Mouse (Mus musculus) cerebellum, adult 2 months (tissue): ENCODE results near the gene Uimc1. TPM values are rescaled to one million over a fixed set of nuclear protein-coding genes. Genes with fewer than 3 reads are reported as not detected.

Experiments
- DNase-seq, 2 experiments: peaks; one replicate each; pipeline ENCODE4 v3.0.0; 2021
- H3K27ac ChIP-seq: fragments of 200-500 bp; 2 replicates; pipeline ENCODE4 v1.5.1; 2012; ENCODE audit warnings: low read length, control low read depth, inconsistent platforms; ENCODE audit not compliant: insufficient read depth
- H3K27me3 ChIP-seq: fragments of 200-500 bp; 2 replicates; pipeline ENCODE4 v1.6.1; 2012; ENCODE audit warnings: inconsistent platforms, mild to moderate bottlenecking, low read length, moderate library complexity; ENCODE audit not compliant: control insufficient read depth, insufficient read depth
- H3K4me1 ChIP-seq: fragments of 200-500 bp; 2 replicates; pipeline ENCODE4 v1.6.1; 2011; ENCODE audit warnings: low read length; ENCODE audit not compliant: control insufficient read depth, insufficient read depth
- H3K4me3 ChIP-seq: fragments of 200-500 bp; replicated peaks from 2 replicates; pipeline ENCODE3; 2011; ENCODE audit warnings: mild to moderate bottlenecking, low read depth, low read length, control low read depth; ENCODE audit not compliant: insufficient read depth
- CTCF ChIP-seq: fragments of 200-500 bp; IDR thresholded peaks from 2 replicates; pipeline ENCODE4 v1.5.1; 2011; ENCODE audit warnings: low read depth, mild to moderate bottlenecking, control low read depth, low read length, moderate library complexity, borderline replicate concordance; ENCODE audit not compliant: insufficient read depth
- POLR2A ChIP-seq: fragments of 200-500 bp; IDR thresholded peaks from 2 replicates; pipeline ENCODE4 v1.6.1; 2011; ENCODE audit warnings: low read length, control low read depth, borderline replicate concordance; ENCODE audit not compliant: insufficient read depth
- WGBS: fragments of 180-500 bp; shearing (Covaris S2); methylation state at CpG from one replicate; pipeline ENCODE4 v1.1.7; 2018; 5-methylcytosine and 5-hydroxymethylcytosine counted together
- polyA plus RNA-seq: library from polyadenylated mRNA; depleted of rRNA; stranded (reverse); fragments of >200 nt; gene quantifications from 2 replicates; pipeline ENCODE4 v1.2.3, GENCODE M21; 2012

The Uimc1 gene
- polyA plus RNA-seq, 1 experiment = 24.0 TPM

DNA sequence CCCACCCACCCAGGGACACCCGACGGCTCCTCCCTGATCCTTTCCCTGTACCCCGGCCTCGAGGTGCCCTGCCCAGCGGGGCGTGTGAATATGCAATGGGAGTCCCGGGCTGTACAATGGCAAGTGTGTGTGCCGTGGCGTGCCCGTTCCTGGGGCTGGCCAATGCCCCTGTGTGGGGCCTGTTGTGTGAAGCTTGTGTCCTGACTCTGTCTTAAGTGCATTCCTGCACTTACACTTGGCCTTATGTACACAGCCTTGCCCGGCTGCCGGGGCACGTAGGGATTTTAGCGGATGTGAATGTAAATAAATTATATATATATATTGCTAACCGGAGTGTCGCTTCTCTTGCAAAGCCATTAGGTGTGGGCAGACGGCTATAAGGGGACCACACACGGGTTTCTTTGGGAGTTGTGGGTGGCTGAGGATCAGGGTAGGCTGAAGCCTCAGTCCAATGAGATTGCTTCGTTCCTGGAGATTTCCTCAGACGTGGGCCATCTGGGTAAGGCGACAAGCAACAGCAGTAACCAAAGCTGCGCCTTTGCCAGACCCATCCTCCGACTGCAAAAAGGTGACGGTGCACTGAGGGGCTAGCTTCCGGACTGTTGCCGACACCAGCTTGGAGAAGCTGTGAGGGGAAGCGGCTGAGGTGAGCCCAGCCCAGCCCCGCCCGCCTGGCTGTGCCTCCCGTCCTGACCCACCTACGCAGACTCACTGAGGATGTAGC lies 94.2 kb downstream of the Uimc1 start:
- no peak overlapping the region for H3K27ac ChIP-seq
- H3K4me3 ChIP-seq = no peak overlapping the region
- 67% methylated on average over 31 of the region's 31 CpGs for WGBS
- TF ChIP-seq POLR2A = no peak
- no peak for TF ChIP-seq CTCF
- peaks cover 9% of the 10 kb centered on the region; the same call in 1 of the 2 replicates for H3K4me1 ChIP-seq
- no peaks in the 10 kb centered on the region for H3K27me3 ChIP-seq
- DNase-seq = peak in 1 of 2 experiments; percentile 19

DNA sequence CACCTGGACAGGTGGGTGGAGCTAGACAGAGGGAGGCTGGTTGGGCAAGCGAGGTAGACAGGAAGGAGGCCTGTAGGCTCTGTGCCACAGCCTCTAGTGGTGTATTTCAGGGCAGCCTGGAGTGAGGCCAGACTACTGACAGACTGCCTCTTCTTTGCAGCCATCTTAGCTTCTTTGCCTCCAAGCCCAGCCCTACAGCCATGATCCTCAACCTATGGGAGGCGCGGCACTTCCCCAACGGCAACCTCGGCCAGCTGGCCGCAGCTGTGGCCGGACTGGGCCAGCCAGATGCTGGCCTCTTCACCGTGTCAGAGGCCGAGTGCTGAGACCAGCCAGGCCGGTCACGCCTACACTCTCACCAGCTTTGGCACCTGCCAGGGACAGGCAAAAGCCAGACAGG lies 95.5 kb downstream of the Uimc1 start:
- WGBS = 44% methylated on average over 11 of the region's 11 CpGs

DNA sequence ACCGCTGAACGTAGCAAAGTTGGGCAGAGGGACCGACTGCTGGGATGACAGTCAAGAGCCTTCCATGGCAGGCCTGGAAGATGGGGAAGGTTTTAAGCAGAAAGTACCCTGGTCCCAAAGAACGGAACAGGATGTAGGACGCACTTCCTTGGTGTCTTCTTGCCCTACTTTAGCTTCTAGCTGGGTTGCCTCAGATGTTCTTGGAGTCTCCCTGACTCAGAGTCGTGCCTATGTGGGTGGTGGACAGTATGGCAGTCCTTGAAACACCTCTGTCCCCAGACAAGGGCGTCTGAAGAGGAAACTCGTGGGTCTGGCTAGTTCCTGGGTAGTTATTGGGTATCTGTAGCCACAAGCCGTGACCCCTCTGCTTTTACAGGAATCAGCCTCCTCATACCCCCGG lies 98.0 kb downstream of the Uimc1 start:
- no peak overlapping the region for H3K27ac ChIP-seq
- 84% methylated on average over 10 of the region's 10 CpGs for WGBS
- no peaks in the 10 kb centered on the region for H3K27me3 ChIP-seq
- TF ChIP-seq POLR2A = no peak
- TF ChIP-seq CTCF = no peak
- H3K4me3 ChIP-seq = no peak overlapping the region
- H3K4me1 ChIP-seq = peaks cover 9% of the 10 kb centered on the region; the same call in 1 of the 2 replicates
- no peak for DNase-seq

More for the DNA sequence above, 95.5 kb downstream of the Uimc1 start:
- Histone ChIP-seq H3K4me3 (no peak overlapping the region), H3K27me3 (no peaks in the 10 kb centered on the region), H3K4me1 (peaks cover 9% of the 10 kb centered on the region; the same call in 1 of the 2 replicates), H3K27ac (no peak overlapping the region)
- DNase-seq = peak; percentile 39 to 45
- TF ChIP-seq CTCF (no peak), POLR2A (no peak)

- WGBS = 73% methylated on average over 10 of the region's 10 CpGs
- H3K4me3 ChIP-seq = no peak overlapping the region
- peaks cover 9% of the 10 kb centered on the region; the same call in 1 of the 2 replicates for H3K4me1 ChIP-seq
- H3K27ac ChIP-seq = no peak overlapping the region
- no peak for DNase-seq
- no peak for TF ChIP-seq CTCF
- TF ChIP-seq POLR2A = no peak
- H3K27me3 ChIP-seq = no peaks in the 10 kb centered on the region
These were observed 99.7 kb downstream of the Uimc1 start for GRCm38 (mm10) chr13:55000433-55000832.

DNA sequence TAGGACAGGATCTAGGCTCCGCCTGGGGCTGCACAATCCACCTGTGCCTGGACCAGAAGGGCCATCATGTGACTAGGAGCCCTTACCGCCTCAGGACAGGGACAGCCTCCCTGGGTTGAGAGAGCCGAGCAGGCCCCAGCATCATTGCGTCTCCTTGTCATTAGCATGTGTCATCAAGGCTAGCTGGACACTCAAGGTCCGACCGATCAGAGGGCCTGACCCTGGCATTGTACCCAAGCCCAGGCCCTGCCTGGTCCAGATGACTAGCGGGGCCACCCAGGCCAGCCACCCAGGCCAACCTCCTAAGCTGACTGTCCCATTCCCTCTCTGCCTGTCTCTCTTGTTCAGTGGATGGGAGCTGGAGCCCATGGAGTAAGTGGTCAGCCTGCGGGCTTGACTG lies 102.5 kb downstream of the Uimc1 start:
- WGBS = 85% methylated on average over 8 of the region's 8 CpGs
- no peak for TF ChIP-seq CTCF
- no peak for TF ChIP-seq POLR2A
- H3K4me1 ChIP-seq = peaks cover 6% of the 10 kb centered on the region

GRCm38 (mm10) chr13:54995161-54995560 lies 104.9 kb downstream of the Uimc1 start:
- no peak overlapping the region for H3K27ac ChIP-seq
- no peak overlapping the region for H3K4me3 ChIP-seq
- DNase-seq = no peak
- no peaks in the 10 kb centered on the region for H3K27me3 ChIP-seq
- 84% methylated on average over 6 of the region's 6 CpGs for WGBS
- no peak for TF ChIP-seq POLR2A
- TF ChIP-seq CTCF = no peak
- H3K4me1 ChIP-seq = peaks cover 22% of the 10 kb centered on the region

More for the DNA sequence above, 102.5 kb downstream of the Uimc1 start:
- DNase-seq = no peak
- H3K27ac ChIP-seq = no peak overlapping the region
- H3K4me3 ChIP-seq = no peak overlapping the region
- H3K27me3 ChIP-seq = no peaks in the 10 kb centered on the region

DNA sequence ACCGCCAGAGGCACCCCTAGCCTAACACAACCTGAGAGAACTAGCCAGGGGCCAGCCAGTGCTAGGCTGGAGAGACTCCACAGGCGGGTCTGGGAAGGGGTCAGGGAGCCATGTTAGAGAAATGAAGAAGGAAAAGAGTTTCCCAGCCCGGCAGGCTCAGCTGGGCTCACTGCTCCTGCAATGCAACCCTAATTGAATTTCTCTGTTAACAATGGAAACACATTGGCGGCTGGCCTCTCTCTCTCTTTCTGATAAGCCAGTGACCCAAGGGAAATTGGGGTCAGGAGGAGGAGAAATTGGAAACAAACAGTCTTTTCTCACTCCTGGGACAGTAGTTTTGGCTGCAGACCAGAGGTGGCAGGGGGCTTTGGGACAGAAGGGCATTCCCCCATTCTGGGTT lies 105.5 kb downstream of the Uimc1 start:
- DNase-seq = no peak
- H3K27ac ChIP-seq = no peak overlapping the region
- TF ChIP-seq CTCF (no peak), POLR2A (no peak)
- H3K27me3 ChIP-seq = no peaks in the 10 kb centered on the region
- 62% methylated on average over 4 of the region's 4 CpGs for WGBS
- H3K4me3 ChIP-seq = no peak overlapping the region
- H3K4me1 ChIP-seq = peaks cover 24% of the 10 kb centered on the region

GRCm38 (mm10) chr13:54992215-54992614 lies 107.9 kb downstream of the Uimc1 start:
- no peak for DNase-seq

More at GRCm38 (mm10) chr13:54992215-54992614, 107.9 kb downstream of the Uimc1 start:
- Histone ChIP-seq H3K4me3 (no peak overlapping the region), H3K27me3 (no peaks in the 10 kb centered on the region), H3K4me1 (peaks cover 32% of the 10 kb centered on the region), H3K27ac (no peak overlapping the region)
- TF ChIP-seq POLR2A (no peak), CTCF (no peak)
- WGBS = 36% methylated on average over 7 of the region's 7 CpGs
